Mouse (Mus musculus) thymus, postnatal 25 days (tissue): ENCODE results near the gene Rorc.

Source experiments
- DNase-seq: peaks from one replicate; pipeline ENCODE4 v3.0.0; 2022

The Rorc gene

DNA sequence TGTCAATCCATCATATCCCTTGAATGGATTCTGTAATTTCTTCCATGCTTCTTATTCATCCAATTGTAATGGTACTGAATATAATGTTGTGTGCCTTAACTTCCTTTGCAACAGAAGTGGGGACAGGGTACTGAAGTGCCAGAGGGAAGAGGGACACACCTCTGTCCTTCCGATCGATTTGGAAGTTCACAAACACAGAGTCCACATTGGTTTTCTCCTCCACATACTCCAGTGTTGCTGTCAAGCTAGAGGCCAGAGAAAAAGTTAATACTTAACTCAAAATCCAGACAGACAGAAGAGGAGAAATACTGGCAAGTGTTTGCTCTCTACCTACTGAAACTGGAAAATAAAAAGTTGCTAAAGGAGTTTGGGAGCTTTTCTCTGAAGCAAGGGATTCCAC lies 61.7 kb downstream of the Rorc start:
- no peak for DNase-seq

DNA sequence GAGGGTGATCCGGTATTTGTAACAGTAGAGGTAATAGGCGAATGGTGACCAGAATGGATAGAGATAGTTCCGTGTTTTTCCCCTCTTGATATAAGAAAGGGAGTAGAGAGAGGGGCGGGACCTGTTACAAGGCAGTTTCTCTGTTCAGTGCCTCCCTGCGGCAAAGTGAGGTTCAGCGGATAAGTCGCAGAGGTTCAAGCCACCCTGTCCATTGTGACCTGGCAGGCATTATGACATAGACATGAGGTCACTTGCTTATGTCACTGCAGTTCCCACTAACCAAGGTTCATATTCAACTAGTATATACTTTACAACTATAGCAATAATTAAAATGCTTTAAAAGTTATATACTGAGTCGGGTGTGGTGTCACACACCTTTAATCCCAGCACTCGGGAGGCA lies 63.8 kb downstream of the Rorc start:
- DNase-seq = no peak

DNA sequence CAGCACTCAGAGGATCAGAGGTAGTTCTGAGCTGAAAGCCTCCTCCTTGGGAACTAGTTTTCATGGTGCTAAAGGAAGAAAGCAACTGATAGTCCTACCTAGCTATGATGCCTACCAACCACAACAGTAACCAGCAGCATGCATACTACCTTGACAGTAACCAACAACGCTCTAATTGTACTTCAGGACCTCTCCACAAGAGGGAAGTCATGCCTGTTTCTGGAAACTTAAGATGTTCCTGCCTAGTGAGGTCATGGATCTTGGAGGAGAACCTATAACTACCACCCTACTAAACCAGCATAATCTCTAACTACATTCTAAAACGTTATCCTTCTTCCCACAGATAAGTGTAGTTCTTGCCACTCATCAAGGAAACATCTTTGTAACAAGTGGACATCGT lies 68.6 kb downstream of the Rorc start:
- DNase-seq = peak; percentile 8

DNA sequence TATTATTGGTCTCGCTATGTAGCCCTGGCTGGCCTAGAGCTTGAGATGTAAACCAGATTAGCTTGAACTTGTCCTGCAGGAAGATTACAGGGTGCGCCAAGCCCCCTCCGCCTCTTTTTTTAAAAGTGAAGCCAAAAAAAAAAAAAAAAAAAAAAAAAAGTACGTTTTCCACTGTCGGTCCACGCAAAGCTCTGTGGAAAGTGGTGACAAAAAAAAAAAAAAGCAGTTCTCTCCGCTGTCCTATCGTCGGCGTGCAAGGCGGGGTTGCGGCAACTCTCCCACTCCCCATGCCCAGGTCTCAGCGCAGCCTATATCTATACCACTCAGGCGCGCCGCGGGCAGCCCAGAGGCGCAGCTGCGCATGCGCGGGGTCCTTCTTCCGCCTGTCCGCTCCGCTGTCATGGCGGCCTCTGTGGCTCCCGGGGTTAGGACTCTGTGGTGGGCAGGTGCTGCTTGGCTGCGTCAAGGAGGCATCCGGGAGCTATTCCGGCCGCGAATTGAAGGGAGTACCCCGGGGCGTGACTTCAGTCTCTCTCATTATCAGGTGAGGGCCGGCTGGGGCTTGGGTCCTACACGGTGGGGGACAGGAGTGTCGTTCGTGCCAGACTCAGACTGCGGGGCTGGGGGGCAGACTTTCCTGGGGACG lies 70.5 kb downstream of the Rorc start, which contains the start of gene Mrpl9:
TSS of gene Mrpl9 (plus strand) at position 368 of the 646 bp plus-strand sequence.
- DNase-seq = peak; percentile 96

DNA sequence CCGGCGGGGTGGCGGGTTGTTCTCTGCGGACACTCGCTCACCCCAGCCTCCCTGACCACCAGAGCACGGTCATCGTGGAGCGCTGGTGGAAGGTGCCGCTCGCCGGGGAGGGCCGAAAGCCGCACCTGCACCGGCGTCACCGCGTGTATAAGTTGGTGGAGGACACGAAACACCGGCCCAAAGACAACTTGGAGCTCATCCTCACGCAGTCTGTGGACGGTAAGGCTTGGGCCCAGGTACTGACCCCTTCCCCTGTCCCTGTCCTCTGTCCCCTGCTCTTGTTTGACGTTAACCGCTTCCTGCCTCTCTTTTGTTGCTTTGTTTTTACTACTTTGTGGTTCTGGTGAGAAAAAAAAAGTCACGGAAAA lies 71.0 kb downstream of the Rorc start, which contains the start of gene Oaz3:
TSS of gene Oaz3 (minus strand) at position 319 of the 368 bp plus-strand sequence.
- no peak for DNase-seq
